Mouse (Mus musculus) midbrain, embryonic 14.5 days (tissue): ENCODE results near the gene Pcnx. TPM values are rescaled to one million over a fixed set of nuclear protein-coding genes. Genes with fewer than 3 reads are reported as not detected.
"Not testable (repeated sequence)": the region's sequence is repeated elsewhere in the genome, so short reads cannot be mapped to it uniquely, and the experiment has no call there.

Experiments
- ATAC-seq: fragments of 200-750 bp; cut with Nextera tagmentation; 2 replicates; pipeline ENCODE4 v1.8.0; 2017; ENCODE audit warnings: moderate number of reproducible peaks, moderate library complexity; ENCODE audit not compliant: low FRiP score, low TSS enrichment
- DNase-seq: peaks from one replicate; pipeline ENCODE4 v3.0.0-alpha.2; 2015
- H3K27ac ChIP-seq: fragments of 300-500 bp; sonication (generic); replicated peaks from 2 replicates; pipeline ENCODE4 v1.5.1; 2014; ENCODE audit warnings: mild to moderate bottlenecking, low read depth, low read length, moderate library complexity
- H3K27me3 ChIP-seq: fragments of 300-500 bp; sonication (generic); 2 replicates; pipeline ENCODE4 v1.6.1; 2014; ENCODE audit warnings: low read length, control low read depth, mixed read lengths; ENCODE audit not compliant: control insufficient read depth, insufficient read depth
- H3K36me3 ChIP-seq: fragments of 300-500 bp; sonication (generic); 2 replicates; pipeline ENCODE4 v1.6.1; 2014; ENCODE audit warnings: low read length, control low read depth; ENCODE audit not compliant: control insufficient read depth, insufficient read depth
- H3K4me1 ChIP-seq: fragments of 300-500 bp; sonication (generic); 2 replicates; pipeline ENCODE4 v1.6.1; 2014; ENCODE audit warnings: mild to moderate bottlenecking, antibody characterized with exemption, low read length, control low read depth; ENCODE audit not compliant: control insufficient read depth, insufficient read depth
- H3K4me2 ChIP-seq: fragments of 300-500 bp; sonication (generic); 2 replicates; pipeline ENCODE4 v1.6.1; 2014; ENCODE audit warnings: mild to moderate bottlenecking, low read length, moderate library complexity
- H3K4me3 ChIP-seq: fragments of 300-500 bp; sonication (generic); replicated peaks from 2 replicates; pipeline ENCODE4 v1.5.1; 2014; ENCODE audit warnings: low read depth, low read length
- H3K9ac ChIP-seq: fragments of 300-500 bp; sonication (generic); replicated peaks from 2 replicates; pipeline ENCODE4 v1.6.1; 2014; ENCODE audit warnings: mild to moderate bottlenecking, low read length, moderate library complexity
- H3K9me3 ChIP-seq: fragments of 300-500 bp; sonication (generic); 2 replicates; pipeline ENCODE4 v1.6.1; 2016; ENCODE audit warnings: low read length, control low read depth, mixed read lengths; ENCODE audit not compliant: control insufficient read depth
- WGBS: fragments of 180-500 bp; shearing (Covaris S2); extraction: QIAGEN DNeasy Blood & Tissue Kit; methylation state at CpG from one replicate; pipeline ENCODE4 v1.1.7; 2014; 5-methylcytosine and 5-hydroxymethylcytosine counted together
- polyA plus RNA-seq: library from polyadenylated mRNA; unstranded; fragments of >200 nt; fragmentation: Nextera tagmentation; extraction: Ambion mirVana; gene quantifications from 2 replicates; pipeline ENCODE4 v1.2.1, GENCODE M21; 2014

Pcnx gene
- polyA plus RNA-seq, 1 experiment from 2014 or later, result 16.5 TPM

- no peak for ATAC-seq
Observed at GRCm38 (mm10) chr12:81974806-81975205, 115.0 kb downstream of the Pcnx start.

GRCm38 (mm10) chr12:81977346-81977745 lies 117.5 kb downstream of the Pcnx start:
- Histone ChIP-seq H3K27me3 (no peaks in the 10 kb centered on the region), H3K9ac (no peak overlapping the region), H3K4me3 (no peak overlapping the region), H3K36me3 (peaks cover 91% of the 10 kb centered on the region), H3K27ac (no peak overlapping the region), H3K4me2 (no peak overlapping the region), H3K4me1 (no peaks in the 10 kb centered on the region), H3K9me3 (no peaks in the 10 kb centered on the region)
- DNase-seq (peak; percentile 47), ATAC-seq (no peak)
- WGBS, result 78% methylated on average over 4 of the region's 4 CpGs

More at GRCm38 (mm10) chr12:81974806-81975205, 115.0 kb downstream of the Pcnx start:
- no peaks in the 10 kb centered on the region for H3K9me3 ChIP-seq
- no peak overlapping the region for H3K4me2 ChIP-seq
- peak; percentile 66 for DNase-seq
- no peak overlapping the region for H3K27ac ChIP-seq
- no peaks in the 10 kb centered on the region for H3K4me1 ChIP-seq
- no peak overlapping the region for H3K4me3 ChIP-seq
- WGBS, result 79% methylated on average over 2 of the region's 2 CpGs
- peaks cover 79% of the 10 kb centered on the region for H3K36me3 ChIP-seq
- H3K9ac ChIP-seq, result no peak overlapping the region
- no peaks in the 10 kb centered on the region for H3K27me3 ChIP-seq

GRCm38 (mm10) chr12:81979312-81979711 lies 119.5 kb downstream of the Pcnx start:
- H3K27me3 ChIP-seq, result no peaks in the 10 kb centered on the region
- no peak overlapping the region for H3K4me3 ChIP-seq
- ATAC-seq (no peak), DNase-seq (no peak)
- H3K4me1 ChIP-seq, result no peaks in the 10 kb centered on the region
- no peak overlapping the region for H3K4me2 ChIP-seq
- peaks cover 95% of the 10 kb centered on the region for H3K36me3 ChIP-seq
- H3K9me3 ChIP-seq, result no peaks in the 10 kb centered on the region
- 96% methylated on average over 2 of the region's 2 CpGs for WGBS
- H3K27ac ChIP-seq, result no peak overlapping the region
- H3K9ac ChIP-seq, result no peak overlapping the region

- WGBS, result 94% methylated on average over 4 of the region's 4 CpGs
- Histone ChIP-seq H3K9me3 (no peaks in the 10 kb centered on the region), H3K4me3 (no peak overlapping the region), H3K36me3 (peaks cover 85% of the 10 kb centered on the region), H3K27me3 (no peaks in the 10 kb centered on the region), H3K4me2 (no peak overlapping the region), H3K9ac (no peak overlapping the region), H3K27ac (no peak overlapping the region), H3K4me1 (no peaks in the 10 kb centered on the region)
- ATAC-seq (no peak), DNase-seq (no peak)
Observed at GRCm38 (mm10) chr12:81992106-81992505, 132.3 kb downstream of the Pcnx start.

GRCm38 (mm10) chr12:81992996-81993395 lies 133.2 kb downstream of the Pcnx start:
- Histone ChIP-seq H3K9me3 (no peaks in the 10 kb centered on the region), H3K4me1 (no peaks in the 10 kb centered on the region), H3K27ac (no peak overlapping the region), H3K9ac (no peak overlapping the region), H3K27me3 (no peaks in the 10 kb centered on the region), H3K4me2 (no peak overlapping the region), H3K4me3 (no peak overlapping the region), H3K36me3 (peaks cover 80% of the 10 kb centered on the region)
- ATAC-seq (no peak), DNase-seq (no peak)
- WGBS, result 91% methylated on average over 6 of the region's 6 CpGs

- ATAC-seq, result no peak
- Histone ChIP-seq H3K36me3 (peaks cover 64% of the 10 kb centered on the region), H3K9me3 (no peaks in the 10 kb centered on the region)
Observed at GRCm38 (mm10) chr12:81994911-81995667, 135.3 kb downstream of the Pcnx start.

GRCm38 (mm10) chr12:81996679-81997362 lies 137.0 kb downstream of the Pcnx start:
- Histone ChIP-seq H3K27ac (no peak overlapping the region), H3K27me3 (no peaks in the 10 kb centered on the region), H3K9ac (no peak overlapping the region), H3K36me3 (peaks cover 48% of the 10 kb centered on the region), H3K9me3 (no peaks in the 10 kb centered on the region), H3K4me2 (no peak overlapping the region), H3K4me3 (no peak overlapping the region), H3K4me1 (no peaks in the 10 kb centered on the region)
- DNase-seq (no peak), ATAC-seq (no peak)
- 88% methylated on average over 14 of the region's 14 CpGs for WGBS

More at GRCm38 (mm10) chr12:81994911-81995667, 135.3 kb downstream of the Pcnx start:
- Histone ChIP-seq H3K9ac (no peak overlapping the region), H3K27me3 (no peaks in the 10 kb centered on the region), H3K27ac (no peak overlapping the region), H3K4me2 (no peak overlapping the region), H3K4me1 (no peaks in the 10 kb centered on the region), H3K4me3 (no peak overlapping the region)
- 93% methylated on average over 20 of the region's 20 CpGs for WGBS
- no peak for DNase-seq

- WGBS, result 50% methylated on average over 3 of the region's 3 CpGs
- no peaks in the 10 kb centered on the region for H3K27me3 ChIP-seq
- H3K4me3 ChIP-seq, result no peak overlapping the region
- no peaks in the 10 kb centered on the region for H3K9me3 ChIP-seq
- H3K4me1 ChIP-seq, result no peaks in the 10 kb centered on the region
- H3K4me2 ChIP-seq, result no peak overlapping the region
- peaks cover 42% of the 10 kb centered on the region for H3K36me3 ChIP-seq
- DNase-seq, result no peak
- no peak overlapping the region for H3K9ac ChIP-seq
- ATAC-seq, result no peak
- no peak overlapping the region for H3K27ac ChIP-seq
Observed at GRCm38 (mm10) chr12:81997497-81997896, 137.7 kb downstream of the Pcnx start.

GRCm38 (mm10) chr12:82002697-82003096 lies 142.9 kb downstream of the Pcnx start:
- H3K27me3 ChIP-seq, H3K9ac ChIP-seq, H3K27ac ChIP-seq, H3K4me3 ChIP-seq, H3K9me3 ChIP-seq, H3K4me2 ChIP-seq, H3K36me3 ChIP-seq, DNase-seq, H3K4me1 ChIP-seq: not testable (repeated sequence)
- peak; percentile 86 for ATAC-seq
- no CpG with 5 or more reads among the region's 6 CpGs for WGBS
